Mouse (Mus musculus) small intestine, adult 2 months (tissue): Measurements from ENCODE around the gene Atic. TPM values are rescaled to one million over a fixed set of nuclear protein-coding genes. Genes with fewer than 3 reads are reported as not detected.

Source experiments
- H3K27ac ChIP-seq: fragments of 200-500 bp; 2 replicates; pipeline ENCODE4 v1.5.1; 2012; ENCODE audit warnings: low read depth, low read length, control low read depth, inconsistent platforms; ENCODE audit not compliant: insufficient read depth
- H3K27me3 ChIP-seq: fragments of 200-500 bp; 2 replicates; pipeline ENCODE4 v1.6.1; 2012; ENCODE audit warnings: mild to moderate bottlenecking, moderate library complexity, low read length, inconsistent platforms; ENCODE audit not compliant: control insufficient read depth, insufficient read depth
- H3K36me3 ChIP-seq: fragments of 200-500 bp; 2 replicates; pipeline ENCODE4 v1.6.1; 2012; ENCODE audit warnings: mild to moderate bottlenecking, low read length, control low read depth, inconsistent platforms; ENCODE audit not compliant: control insufficient read depth, insufficient read depth
- H3K4me1 ChIP-seq: fragments of 200-500 bp; 2 replicates; pipeline ENCODE4 v1.6.1; 2012; ENCODE audit warnings: low read length, inconsistent platforms, mixed read lengths; ENCODE audit not compliant: control insufficient read depth, insufficient read depth, insufficient read length
- H3K4me3 ChIP-seq: fragments of 200-500 bp; 2 replicates; pipeline ENCODE4 v1.5.1; 2012; ENCODE audit warnings: low read depth, mild to moderate bottlenecking, control low read depth, inconsistent platforms, low read length, moderate library complexity
- CTCF ChIP-seq: fragments of 200-500 bp; IDR thresholded peaks from 2 replicates; pipeline ENCODE4 v1.5.1; 2012; ENCODE audit warnings: low read depth, mild to moderate bottlenecking, control low read depth, inconsistent platforms, low read length, moderate library complexity, mixed read lengths; ENCODE audit not compliant: insufficient replicate concordance, insufficient read length; ENCODE audit errors: extremely low read depth
- POLR2A ChIP-seq: fragments of 200-500 bp; IDR thresholded peaks from 2 replicates; pipeline ENCODE4 v1.6.1; 2012; ENCODE audit warnings: low read depth, mild to moderate bottlenecking, control low read depth, inconsistent platforms, low read length, moderate library complexity
- WGBS: fragments of 180-500 bp; shearing (Covaris S2); methylation state at CpG from one replicate; pipeline ENCODE4 v1.1.7; 2018; 5-methylcytosine and 5-hydroxymethylcytosine counted together
- polyA plus RNA-seq: library from polyadenylated mRNA; depleted of rRNA; stranded (reverse); fragments of >200 nt; gene quantifications from 2 replicates; pipeline ENCODE4 v1.2.3, GENCODE M21; 2012; rRNA removed

Atic gene
- polyA plus RNA-seq, 1 experiment = 13.9 TPM

DNA sequence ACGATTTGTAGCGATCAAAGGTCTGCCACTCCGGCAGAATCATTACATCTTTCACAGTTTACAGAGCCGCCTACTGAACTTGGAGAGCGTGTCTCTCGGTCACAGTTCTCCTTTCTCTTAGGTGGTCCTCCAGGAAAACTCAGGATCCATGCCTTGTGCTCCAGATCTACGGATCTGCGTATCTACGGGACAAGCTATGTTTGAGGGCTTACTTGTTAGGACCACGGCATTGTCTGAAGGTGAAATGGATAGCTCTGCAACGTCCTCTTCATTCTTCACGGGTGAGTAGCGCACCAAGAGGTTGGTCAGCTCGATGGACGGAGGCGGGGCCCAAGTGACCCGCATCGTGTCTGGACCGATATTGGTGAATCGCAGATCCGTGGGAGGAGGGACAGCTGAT, 55.3 kb downstream of the Atic start:
- Histone ChIP-seq H3K4me1 (no peaks in the 10 kb centered on the region), H3K36me3 (no peaks in the 10 kb centered on the region), H3K4me3 (no peak overlapping the region), H3K27ac (no peak overlapping the region), H3K27me3 (no peaks in the 10 kb centered on the region)
- WGBS = 94% methylated on average over 21 of the region's 21 CpGs
- TF ChIP-seq POLR2A (no peak), CTCF (no peak)

DNA sequence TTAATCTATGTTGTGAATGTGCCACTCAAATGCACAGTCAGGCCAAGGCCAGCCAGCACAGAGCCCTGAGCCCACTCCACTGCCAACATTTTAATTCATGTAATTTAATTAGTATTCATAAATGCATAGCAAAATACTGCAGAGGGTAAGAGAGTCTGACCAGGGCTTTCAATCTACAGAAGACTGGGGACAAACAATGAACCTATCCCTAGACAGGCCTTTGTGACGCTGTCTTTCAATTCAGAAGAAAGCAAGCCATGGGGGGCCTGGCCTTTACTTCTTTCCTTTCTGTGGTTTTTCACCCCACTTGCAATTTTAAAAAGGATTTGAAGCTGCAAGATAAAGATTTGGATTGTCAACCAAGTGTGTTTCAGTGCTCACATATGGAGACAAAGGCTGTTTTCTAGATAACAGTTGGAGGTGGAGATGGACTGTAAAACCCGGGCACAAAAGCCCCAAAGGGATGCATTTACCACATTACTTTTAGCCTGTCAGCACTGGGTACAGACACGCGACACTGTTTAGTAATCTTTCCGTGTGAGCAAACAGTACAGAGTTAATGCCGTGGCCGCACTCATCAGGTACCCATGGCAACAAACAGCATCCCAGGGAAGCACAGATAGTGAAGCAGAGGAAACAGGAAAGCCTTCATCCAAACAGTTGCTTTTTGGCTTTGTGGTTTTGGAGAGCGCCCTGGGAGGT, 57.7 kb downstream of the Atic start:
- no peak for TF ChIP-seq CTCF
- no peak for TF ChIP-seq POLR2A
- H3K4me3 ChIP-seq = no peak overlapping the region
- H3K36me3 ChIP-seq = no peaks in the 10 kb centered on the region
- H3K27me3 ChIP-seq = no peaks in the 10 kb centered on the region
- H3K4me1 ChIP-seq = no peaks in the 10 kb centered on the region
- no peak overlapping the region for H3K27ac ChIP-seq
- 82% methylated on average over 8 of the region's 8 CpGs for WGBS

DNA sequence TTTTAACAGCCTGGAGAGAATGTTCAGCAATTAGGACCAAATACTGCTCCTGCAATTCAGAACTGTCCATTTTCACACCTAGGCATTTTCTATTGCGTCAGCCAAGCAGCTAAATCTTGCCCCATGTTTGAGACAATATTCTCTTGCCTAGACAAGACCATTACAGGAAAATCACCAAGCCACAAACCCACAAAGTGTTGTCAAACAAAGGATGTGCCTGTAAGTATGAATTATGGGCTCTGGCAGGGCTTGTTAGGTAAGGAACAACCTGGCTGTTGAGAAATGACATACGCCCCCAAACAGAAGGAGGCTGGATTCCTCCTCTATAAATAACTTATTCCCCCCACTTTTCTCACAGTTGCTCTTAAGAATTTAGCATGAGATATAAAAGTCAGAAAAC, 64.6 kb downstream of the Atic start:
- TF ChIP-seq POLR2A (no peak), CTCF (no peak)
- Histone ChIP-seq H3K4me3 (no peak overlapping the region), H3K27me3 (no peaks in the 10 kb centered on the region), H3K36me3 (no peaks in the 10 kb centered on the region), H3K4me1 (no peaks in the 10 kb centered on the region), H3K27ac (no peak overlapping the region)
- 90% methylated on average over 2 of the region's 2 CpGs for WGBS

DNA sequence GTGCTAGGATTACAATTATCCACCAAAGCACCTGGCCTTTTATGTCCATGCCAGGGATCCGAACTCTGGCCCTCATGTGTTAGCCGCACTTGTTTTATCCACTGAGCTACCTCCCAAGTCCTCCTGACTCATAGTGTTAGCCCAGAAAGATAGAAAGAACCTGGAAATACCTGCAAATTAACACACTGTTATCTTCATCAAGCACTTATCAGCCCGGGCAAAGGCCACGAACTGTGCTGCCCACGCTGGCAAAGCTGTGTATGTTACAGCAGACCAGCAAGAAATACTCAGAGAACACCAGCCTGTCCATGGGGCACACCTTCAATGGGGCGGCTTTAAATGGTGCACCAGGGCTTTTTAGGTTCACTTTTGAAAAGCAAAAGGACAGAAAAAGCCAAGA, 66.7 kb downstream of the Atic start:
- Histone ChIP-seq H3K4me3 (no peak overlapping the region), H3K27me3 (no peaks in the 10 kb centered on the region), H3K4me1 (no peaks in the 10 kb centered on the region), H3K36me3 (no peaks in the 10 kb centered on the region), H3K27ac (no peak overlapping the region)
- TF ChIP-seq POLR2A = no peak
- no peak for TF ChIP-seq CTCF
- 31% methylated on average over 6 of the region's 6 CpGs for WGBS

Other genes with a start within 250 kb of the Atic start
- not detected in 2 replicates for gene Abca12, start 142.2 kb upstream of the Atic start, polyA plus RNA-seq
- 73.7 and 86.1 TPM in 2 replicates for gene Fn1, start 96.0 kb downstream of the Atic start, polyA plus RNA-seq